Mouse (Mus musculus) midbrain, embryonic 13.5 days (tissue): ENCODE data around the gene Med13l. TPM values are rescaled to one million over a fixed set of nuclear protein-coding genes. Genes with fewer than 3 reads are reported as not detected.

Source experiments
- ATAC-seq: fragments of 200-750 bp; cut with Nextera tagmentation; 2 replicates; pipeline ENCODE4 v1.8.0; 2017; ENCODE audit warnings: mild to moderate bottlenecking, moderate TSS enrichment, moderate library complexity
- H3K27ac ChIP-seq: fragments of 300-500 bp; sonication (generic); 2 replicates; pipeline ENCODE4 v1.5.1; 2015; ENCODE audit warnings: inconsistent platforms, mild to moderate bottlenecking, moderate library complexity
- H3K27me3 ChIP-seq: fragments of 300-500 bp; sonication (generic); 2 replicates; pipeline ENCODE4 v1.6.1; 2015; ENCODE audit warnings: mild to moderate bottlenecking, inconsistent platforms
- H3K36me3 ChIP-seq: fragments of 300-500 bp; sonication (generic); 2 replicates; pipeline ENCODE4 v1.6.1; 2015; ENCODE audit warnings: mild to moderate bottlenecking, inconsistent platforms
- H3K4me1 ChIP-seq: fragments of 300-500 bp; sonication (generic); replicated peaks from 2 replicates; pipeline ENCODE4 v1.6.1; 2015; ENCODE audit warnings: inconsistent platforms
- H3K4me2 ChIP-seq: fragments of 300-500 bp; sonication (generic); replicated peaks from 2 replicates; pipeline ENCODE4 v1.6.1; 2015; ENCODE audit warnings: moderate library complexity, mild to moderate bottlenecking, inconsistent platforms
- H3K4me3 ChIP-seq: fragments of 300-500 bp; sonication (generic); replicated peaks from 2 replicates; pipeline ENCODE4 v1.5.1; 2015; ENCODE audit warnings: mild to moderate bottlenecking, inconsistent platforms
- H3K9ac ChIP-seq: fragments of 300-500 bp; sonication (generic); replicated peaks from 2 replicates; pipeline ENCODE4 v1.6.1; 2015; ENCODE audit warnings: mild to moderate bottlenecking, inconsistent platforms
- H3K9me3 ChIP-seq: fragments of 300-500 bp; sonication (generic); 2 replicates; pipeline ENCODE4 v1.6.1; 2016; ENCODE audit warnings: mild to moderate bottlenecking, inconsistent platforms
- WGBS: fragments of 180-500 bp; shearing (Covaris S2); methylation state at CpG from one replicate; pipeline ENCODE4 v1.1.7; 2015; 5-methylcytosine and 5-hydroxymethylcytosine counted together
- polyA plus RNA-seq: library from polyadenylated mRNA; unstranded; fragments of >200 nt; fragmentation: Nextera tagmentation; extraction: Ambion mirVana; gene quantifications from 2 replicates; pipeline ENCODE4 v1.2.1, GENCODE M21; 2015

The Med13l gene
- polyA plus RNA-seq, 1 experiment from 2014 or later, result 16.9 TPM

DNA sequence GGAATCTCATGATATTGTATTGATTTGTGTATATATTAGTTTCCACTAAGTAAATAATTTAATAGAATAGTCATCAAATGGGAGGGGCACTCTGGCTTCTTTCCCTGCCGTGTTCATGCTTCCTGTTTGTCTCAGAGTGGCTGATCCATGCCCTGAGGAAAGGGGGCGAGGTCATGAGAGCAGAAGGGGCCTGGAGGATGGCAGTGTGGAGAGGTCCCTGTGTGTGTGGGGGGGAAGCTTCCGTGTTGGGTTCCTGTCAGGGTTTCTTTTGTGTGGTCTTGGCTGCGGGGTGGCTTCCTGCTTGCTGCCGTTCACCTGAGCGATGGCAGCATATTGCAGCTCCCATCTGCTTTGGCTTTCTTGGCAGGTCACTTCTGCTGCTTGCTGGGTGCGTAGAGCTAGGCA is 149.4 kb downstream of the Med13l start:
- no peak overlapping the region for H3K4me2 ChIP-seq
- H3K4me3 ChIP-seq, result no peak overlapping the region
- H3K27ac ChIP-seq, result no peak overlapping the region
- no peaks in the 10 kb centered on the region for H3K9me3 ChIP-seq
- no peak for ATAC-seq
- WGBS, result 79% methylated on average over 7 of the region's 7 CpGs
- peaks cover 74% of the 10 kb centered on the region for H3K4me1 ChIP-seq
- H3K9ac ChIP-seq, result no peak overlapping the region
- H3K27me3 ChIP-seq, result no peaks in the 10 kb centered on the region
- no peaks in the 10 kb centered on the region for H3K36me3 ChIP-seq

DNA sequence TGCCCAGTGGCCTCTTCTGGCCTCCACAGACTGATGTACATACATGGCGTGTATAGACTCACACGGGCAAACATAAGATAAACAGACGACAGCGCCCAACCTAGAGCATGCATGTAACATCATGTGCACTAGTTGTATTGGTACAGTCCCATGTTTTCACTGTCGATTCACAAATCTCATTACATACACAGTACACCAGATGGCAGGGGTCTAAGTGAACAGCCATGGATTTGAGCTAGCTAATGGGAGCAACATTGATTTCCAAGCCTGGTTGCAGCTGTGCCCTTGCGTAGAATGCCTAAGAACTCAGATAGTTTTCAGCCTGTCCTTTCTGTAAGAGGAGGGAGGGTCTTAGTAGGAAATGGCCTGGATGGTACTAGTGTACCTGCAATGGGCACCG is 155.0 kb downstream of the Med13l start:
- no peak for ATAC-seq
- Histone ChIP-seq H3K9ac (0 out of 2 replicates have a peak overlapping the region, but pooled peaks have one; percentile 12), H3K27me3 (no peaks in the 10 kb centered on the region), H3K4me3 (no peak overlapping the region), H3K27ac (peak overlapping the region; percentile 32; the same call in 1 of the 2 replicates), H3K36me3 (no peaks in the 10 kb centered on the region), H3K4me2 (no peak overlapping the region), H3K9me3 (no peaks in the 10 kb centered on the region), H3K4me1 (peaks cover 56% of the 10 kb centered on the region)
- WGBS, result 82% methylated on average over 7 of the region's 7 CpGs

DNA sequence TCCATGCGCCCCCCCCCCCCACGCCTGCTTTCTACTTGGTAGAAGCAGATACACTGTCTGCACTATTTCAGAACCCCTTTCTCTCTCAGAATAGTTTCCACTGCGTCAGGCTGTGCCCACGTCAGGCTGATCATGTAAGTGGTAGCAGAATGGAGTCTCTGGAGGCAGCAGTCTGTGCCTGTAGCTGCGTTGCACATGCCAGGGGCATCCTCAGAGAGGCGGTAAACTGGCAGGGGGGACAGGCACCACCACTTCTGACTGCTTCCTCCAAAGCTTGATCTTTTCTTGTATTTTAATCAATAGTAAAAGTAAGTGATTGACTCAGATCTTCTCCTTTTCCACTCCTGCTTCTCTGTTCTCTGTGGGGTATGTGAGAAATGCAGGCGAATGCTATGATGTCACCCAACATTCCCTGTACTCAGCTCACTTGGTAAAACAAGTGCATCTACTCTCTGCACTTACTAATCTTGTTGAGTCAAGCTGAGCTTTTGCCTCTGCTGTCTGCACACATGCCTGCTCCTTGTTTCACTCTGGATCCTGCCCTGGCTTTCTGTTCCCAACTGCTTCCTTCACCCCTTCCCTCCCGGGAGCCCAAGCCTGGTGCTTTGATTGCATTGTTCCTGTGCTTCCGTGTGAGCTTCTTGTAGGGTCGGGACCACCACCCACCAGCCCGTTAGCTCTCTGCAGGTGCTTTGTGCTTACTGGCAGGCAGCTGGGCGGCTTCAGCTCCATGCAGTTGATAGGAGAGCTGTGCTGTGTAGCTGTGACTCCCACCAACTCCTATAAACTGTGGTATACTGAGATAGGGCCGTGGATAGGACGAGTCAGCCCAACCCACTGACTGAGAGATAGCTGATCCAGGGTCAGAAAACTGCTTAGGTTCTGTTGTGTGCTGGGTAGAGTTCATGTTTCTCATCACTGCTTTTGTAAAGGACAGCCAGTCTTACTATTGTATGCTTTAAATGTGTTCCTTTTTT is 156.1 kb downstream of the Med13l start:
- H3K36me3 ChIP-seq, result peaks cover 2% of the 10 kb centered on the region
- no peak overlapping the region; the same call in 1 of the 2 replicates for H3K9ac ChIP-seq
- peaks cover 45% of the 10 kb centered on the region for H3K4me1 ChIP-seq
- no peak overlapping the region for H3K4me2 ChIP-seq
- H3K9me3 ChIP-seq, result no peaks in the 10 kb centered on the region
- WGBS, result 43% methylated on average over 13 of the region's 14 CpGs
- ATAC-seq, result no peak
- no peak overlapping the region for H3K4me3 ChIP-seq
- no peak overlapping the region for H3K27ac ChIP-seq
- H3K27me3 ChIP-seq, result no peaks in the 10 kb centered on the region

DNA sequence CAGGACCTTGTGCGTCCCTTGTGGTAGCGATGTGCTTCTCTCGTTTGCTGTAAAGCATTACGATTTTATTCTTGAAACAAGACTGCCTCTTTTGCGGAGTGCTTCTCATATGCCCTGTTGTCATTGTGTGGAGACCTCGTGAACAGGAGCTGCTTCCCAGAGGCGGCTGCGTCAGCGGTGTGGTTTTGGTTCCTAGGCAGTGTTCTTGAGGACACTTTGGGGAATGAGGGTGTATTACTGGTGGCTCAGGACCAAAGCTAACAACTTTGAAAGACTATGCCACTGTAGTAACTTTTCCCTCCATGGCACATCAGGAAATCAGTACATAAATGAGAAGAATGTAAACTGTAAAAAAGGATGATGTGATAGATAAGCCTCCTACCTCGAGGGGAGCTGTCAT is 157.0 kb downstream of the Med13l start:
- no peaks in the 10 kb centered on the region for H3K27me3 ChIP-seq
- H3K9ac ChIP-seq, result no peak overlapping the region
- H3K27ac ChIP-seq, result no peak overlapping the region
- H3K4me1 ChIP-seq, result peaks cover 40% of the 10 kb centered on the region
- H3K9me3 ChIP-seq, result no peaks in the 10 kb centered on the region
- whole genome bisulfite sequencing, result 76% methylated on average over 10 of the region's 10 CpGs
- ATAC-seq, result no peak
- peaks cover 9% of the 10 kb centered on the region for H3K36me3 ChIP-seq
- no peak overlapping the region for H3K4me3 ChIP-seq
- no peak overlapping the region for H3K4me2 ChIP-seq

DNA sequence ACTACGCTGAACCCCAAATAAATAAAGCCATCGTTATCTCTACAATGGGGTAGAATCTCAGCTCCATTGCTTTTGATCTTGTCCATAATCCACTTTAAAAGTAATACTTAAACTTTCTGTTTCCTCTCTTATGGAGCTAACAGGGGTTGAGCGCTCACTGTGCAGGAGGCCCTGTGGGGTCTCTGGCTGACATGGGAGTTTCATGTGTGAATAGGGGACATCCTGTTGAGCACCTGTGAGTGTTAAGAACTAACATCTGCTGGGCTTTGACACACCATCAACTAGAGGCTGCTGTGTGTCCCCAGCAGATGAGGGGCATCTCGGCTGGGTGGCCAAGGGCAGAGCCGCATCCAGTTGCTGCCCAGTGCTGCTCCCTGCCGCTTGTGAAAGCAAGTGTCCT is 157.6 kb downstream of the Med13l start:
- Histone ChIP-seq H3K9me3 (no peaks in the 10 kb centered on the region), H3K4me2 (no peak overlapping the region), H3K4me1 (peaks cover 40% of the 10 kb centered on the region), H3K9ac (no peak overlapping the region), H3K36me3 (peaks cover 9% of the 10 kb centered on the region), H3K4me3 (no peak overlapping the region), H3K27ac (no peak overlapping the region), H3K27me3 (no peaks in the 10 kb centered on the region)
- no peak for ATAC-seq
- 88% methylated on average over 6 of the region's 6 CpGs for WGBS

DNA sequence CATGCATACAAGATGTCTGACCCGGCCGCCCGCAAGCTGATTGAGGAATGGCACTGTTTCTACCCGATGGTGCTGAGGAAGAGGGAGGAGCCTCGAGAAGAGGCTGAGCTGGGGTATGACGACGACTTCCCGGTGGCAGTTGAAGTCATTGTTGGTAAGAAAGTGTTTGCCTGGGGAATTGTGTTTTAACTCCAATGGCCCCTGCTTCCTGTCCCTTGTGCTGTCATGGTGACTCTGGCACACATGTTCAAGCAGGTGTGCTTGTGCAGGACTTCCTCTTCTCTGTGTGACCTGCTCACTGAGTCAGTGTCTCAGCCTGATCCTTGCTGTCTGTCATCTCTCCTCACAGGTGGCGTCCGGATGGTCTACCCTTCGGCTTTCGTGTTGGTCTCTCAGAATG is 160.9 kb downstream of the Med13l start:
- ATAC-seq, result no peak
- Histone ChIP-seq H3K9ac (no peak overlapping the region), H3K4me2 (no peak overlapping the region), H3K9me3 (no peaks in the 10 kb centered on the region), H3K27ac (no peak overlapping the region), H3K27me3 (no peaks in the 10 kb centered on the region), H3K36me3 (peaks cover 29% of the 10 kb centered on the region), H3K4me1 (peaks cover 23% of the 10 kb centered on the region), H3K4me3 (no peak overlapping the region)
- WGBS, result 87% methylated on average over 12 of the region's 12 CpGs

DNA sequence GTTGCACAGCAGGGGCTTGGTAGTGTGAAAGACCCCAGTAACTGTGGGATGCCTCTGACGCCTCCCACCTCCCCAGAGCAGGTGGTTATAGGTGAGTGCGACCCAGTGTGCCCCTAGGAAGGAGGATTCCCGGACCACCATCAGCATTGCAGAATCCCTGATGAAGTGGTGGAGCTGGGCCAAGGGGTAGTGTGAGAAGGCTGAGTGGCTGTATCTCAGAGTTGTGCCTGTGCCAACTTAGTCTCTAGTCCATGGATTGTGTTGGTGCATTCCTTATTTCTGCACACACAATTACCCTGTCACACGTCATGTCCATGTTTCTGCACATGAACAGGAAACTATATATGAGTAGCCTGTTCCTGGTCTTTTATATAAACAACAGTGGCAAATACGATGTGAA is 161.4 kb downstream of the Med13l start:
- 92% methylated on average over 5 of the region's 5 CpGs for WGBS
- Histone ChIP-seq H3K9me3 (no peaks in the 10 kb centered on the region), H3K4me2 (no peak overlapping the region), H3K36me3 (peaks cover 31% of the 10 kb centered on the region), H3K27me3 (no peaks in the 10 kb centered on the region), H3K4me1 (peaks cover 19% of the 10 kb centered on the region), H3K4me3 (no peak overlapping the region), H3K9ac (no peak overlapping the region), H3K27ac (no peak overlapping the region)
- ATAC-seq, result no peak

DNA sequence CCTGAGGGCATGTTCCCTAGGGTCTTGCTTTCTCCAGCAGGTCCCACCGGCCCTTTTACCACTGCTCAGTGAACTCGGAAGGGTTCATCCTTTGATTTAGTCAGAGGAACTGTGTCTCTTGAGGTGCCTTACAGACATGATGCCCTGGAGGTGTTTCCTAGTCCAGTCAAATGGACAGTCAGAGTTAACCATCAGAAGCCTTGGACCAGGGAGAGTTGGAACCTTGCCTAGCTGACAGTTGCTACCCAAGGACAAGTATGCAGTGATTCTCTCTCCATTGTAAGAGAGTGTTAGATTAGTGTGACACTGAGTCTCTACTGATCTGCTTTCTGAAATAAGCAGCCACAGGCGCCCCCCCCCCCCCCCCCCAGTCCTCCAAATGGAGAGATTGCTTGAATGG is 162.0 kb downstream of the Med13l start:
- H3K4me1 ChIP-seq, result peaks cover 17% of the 10 kb centered on the region
- no peak overlapping the region for H3K27ac ChIP-seq
- no peaks in the 10 kb centered on the region for H3K9me3 ChIP-seq
- no peak overlapping the region for H3K4me3 ChIP-seq
- 76% methylated on average over 3 of the region's 3 CpGs for WGBS
- no peaks in the 10 kb centered on the region for H3K27me3 ChIP-seq
- no peak for ATAC-seq
- no peak overlapping the region for H3K9ac ChIP-seq
- H3K4me2 ChIP-seq, result no peak overlapping the region
- H3K36me3 ChIP-seq, result peaks cover 36% of the 10 kb centered on the region

DNA sequence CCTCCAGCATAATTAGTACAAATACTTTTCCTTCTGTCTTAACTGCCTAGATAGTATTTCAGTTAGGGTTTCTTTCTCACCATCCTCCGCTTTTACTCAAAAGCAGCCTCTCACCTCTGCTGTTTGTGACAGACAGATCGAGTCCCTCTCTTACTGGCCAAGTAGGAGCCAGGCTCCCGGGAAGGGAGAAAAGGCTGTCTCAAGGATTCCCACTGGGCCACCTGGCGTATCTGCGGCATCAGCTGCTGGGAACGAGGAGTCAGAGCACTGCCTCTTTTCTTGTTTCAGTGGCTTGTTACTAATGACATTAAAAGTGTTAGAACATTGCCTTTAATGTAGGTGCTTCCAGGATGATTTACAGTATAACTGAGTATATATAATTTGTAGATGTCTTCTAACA is 164.9 kb downstream of the Med13l start:
- Histone ChIP-seq H3K27ac (no peak overlapping the region), H3K4me1 (0 out of 2 replicates have a peak, but pooled peaks cover 3% of the 10 kb centered on the region), H3K9ac (no peak overlapping the region), H3K9me3 (no peaks in the 10 kb centered on the region), H3K27me3 (no peaks in the 10 kb centered on the region), H3K4me2 (no peak overlapping the region), H3K4me3 (no peak overlapping the region), H3K36me3 (peaks cover 66% of the 10 kb centered on the region)
- no peak for ATAC-seq
- WGBS, result 71% methylated on average over 6 of the region's 6 CpGs

DNA sequence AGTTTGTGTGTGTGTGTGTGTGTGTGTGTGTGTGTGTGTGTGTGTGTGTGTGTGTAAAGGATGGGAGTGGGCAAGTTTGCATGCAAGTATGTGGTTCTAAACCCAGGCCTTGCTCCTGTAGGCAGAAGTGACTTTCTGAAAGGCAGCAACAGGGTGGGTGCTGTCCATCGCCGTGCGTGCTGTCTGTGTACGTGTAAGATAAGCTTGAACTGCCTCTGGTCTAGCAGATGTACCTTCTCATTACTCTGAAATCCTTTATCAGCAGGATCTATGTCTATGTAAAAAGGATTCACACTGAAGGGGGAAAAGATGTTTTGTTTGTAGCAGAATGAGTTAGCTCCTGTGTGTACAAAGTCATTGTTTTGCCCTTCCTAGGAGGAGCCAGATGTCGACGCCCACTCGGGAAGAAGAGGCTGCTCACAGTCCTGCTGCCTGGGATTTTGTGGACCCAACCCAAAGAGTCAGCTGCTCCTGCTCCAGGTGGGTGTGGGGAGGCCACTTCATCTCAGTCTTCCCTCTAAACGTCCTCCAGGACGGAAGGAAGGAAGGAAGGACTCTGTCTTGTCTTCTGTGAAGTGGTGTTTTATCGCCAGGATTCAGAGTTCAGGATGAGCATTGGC is 165.5 kb downstream of the Med13l start:
- no peak for ATAC-seq
- Histone ChIP-seq H3K4me3 (no peak overlapping the region), H3K27me3 (no peaks in the 10 kb centered on the region), H3K9me3 (no peaks in the 10 kb centered on the region), H3K4me2 (no peak overlapping the region), H3K4me1 (0 out of 2 replicates have a peak, but pooled peaks cover 3% of the 10 kb centered on the region), H3K36me3 (peaks cover 71% of the 10 kb centered on the region), H3K27ac (no peak overlapping the region), H3K9ac (no peak overlapping the region)
- WGBS, result 83% methylated on average over 10 of the region's 10 CpGs

DNA sequence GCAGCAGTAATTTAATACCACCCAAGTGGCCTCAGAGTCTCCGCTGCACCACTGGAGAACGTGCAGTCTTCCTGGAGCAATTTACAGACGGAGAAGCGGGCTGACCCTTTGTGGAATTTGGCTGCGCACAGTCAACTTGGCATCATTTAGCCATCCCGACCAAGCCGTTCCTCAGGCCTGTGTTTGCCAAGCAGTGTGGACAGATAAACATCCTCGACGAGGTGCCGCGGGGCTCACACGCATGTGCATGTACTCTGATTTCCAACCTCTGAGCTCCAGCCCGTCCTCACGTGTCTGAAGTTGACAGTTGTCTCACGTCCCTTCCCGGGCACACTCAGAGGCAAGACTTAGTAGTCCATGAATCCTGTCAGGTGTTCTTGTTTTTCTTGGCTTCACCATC is 166.9 kb downstream of the Med13l start:
- 93% methylated on average over 16 of the region's 16 CpGs for WGBS
- Histone ChIP-seq H3K4me1 (0 out of 2 replicates have a peak, but pooled peaks cover under 1% of the 10 kb centered on the region), H3K4me3 (no peak overlapping the region), H3K27ac (no peak overlapping the region), H3K9ac (no peak overlapping the region), H3K4me2 (no peak overlapping the region), H3K36me3 (peaks cover 66% of the 10 kb centered on the region), H3K27me3 (no peaks in the 10 kb centered on the region), H3K9me3 (no peaks in the 10 kb centered on the region)
- ATAC-seq, result no peak

DNA sequence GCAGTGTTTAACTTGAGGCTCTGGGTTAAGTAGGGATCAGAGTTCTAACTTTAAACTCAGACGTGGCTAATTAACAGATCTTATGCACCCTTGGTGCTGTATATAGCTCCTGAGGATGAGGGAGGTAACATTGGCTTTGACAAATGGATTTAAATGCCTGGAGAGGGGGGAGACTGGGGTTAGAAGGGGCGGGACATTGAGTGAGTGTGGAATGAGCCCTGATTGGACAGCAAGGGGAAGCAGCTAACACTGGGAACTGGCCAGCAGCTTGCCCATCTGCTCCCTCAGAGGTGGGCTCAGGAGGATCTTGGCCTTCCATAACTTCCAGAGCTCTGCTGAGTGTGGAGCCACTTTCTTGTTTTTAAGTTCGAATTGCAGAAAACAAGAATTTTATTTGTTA is 171.7 kb downstream of the Med13l start:
- H3K4me2 ChIP-seq, result no peak overlapping the region
- no peaks in the 10 kb centered on the region for H3K4me1 ChIP-seq
- WGBS, result 57% methylated on average over 3 of the region's 3 CpGs
- H3K27me3 ChIP-seq, result no peaks in the 10 kb centered on the region
- no peak overlapping the region for H3K4me3 ChIP-seq
- H3K27ac ChIP-seq, result no peak overlapping the region
- no peak overlapping the region for H3K9ac ChIP-seq
- H3K36me3 ChIP-seq, result peaks cover 71% of the 10 kb centered on the region
- ATAC-seq, result no peak
- no peaks in the 10 kb centered on the region for H3K9me3 ChIP-seq
